Mouse (Mus musculus) brain, embryonic 14.5 days (tissue): ENCODE data around the gene Pik3r5. TPM values are rescaled to one million over a fixed set of nuclear protein-coding genes. Genes with fewer than 3 reads are reported as not detected.

Experiments used
- DNase-seq: peaks from one replicate; pipeline ENCODE4 v3.0.0-alpha.2; 2011; ENCODE audit warnings: low read depth
- CTCF ChIP-seq: fragments of 200-500 bp; IDR thresholded peaks from 2 replicates; pipeline ENCODE4 v1.5.1; 2012; ENCODE audit warnings: inconsistent platforms, mild to moderate bottlenecking, moderate library complexity, borderline replicate concordance; ENCODE audit not compliant: insufficient read depth, insufficient read length; ENCODE audit errors: extremely low read depth
- POLR2A ChIP-seq: fragments of 200-500 bp; IDR thresholded peaks from 2 replicates; pipeline ENCODE4 v1.6.1; 2012; ENCODE audit warnings: mild to moderate bottlenecking, inconsistent platforms, borderline replicate concordance; ENCODE audit not compliant: poor library complexity, insufficient read depth, insufficient read length, severe bottlenecking; ENCODE audit errors: extremely low read depth
- polyA plus RNA-seq: library from polyadenylated mRNA; depleted of rRNA; stranded (reverse); fragments of >200 nt; gene quantifications from 2 replicates; pipeline ENCODE4 v1.2.3, GENCODE M21; 2012; rRNA removed

The Pik3r5 gene
- polyA plus RNA-seq, 1 experiment: 0.74 TPM

DNA sequence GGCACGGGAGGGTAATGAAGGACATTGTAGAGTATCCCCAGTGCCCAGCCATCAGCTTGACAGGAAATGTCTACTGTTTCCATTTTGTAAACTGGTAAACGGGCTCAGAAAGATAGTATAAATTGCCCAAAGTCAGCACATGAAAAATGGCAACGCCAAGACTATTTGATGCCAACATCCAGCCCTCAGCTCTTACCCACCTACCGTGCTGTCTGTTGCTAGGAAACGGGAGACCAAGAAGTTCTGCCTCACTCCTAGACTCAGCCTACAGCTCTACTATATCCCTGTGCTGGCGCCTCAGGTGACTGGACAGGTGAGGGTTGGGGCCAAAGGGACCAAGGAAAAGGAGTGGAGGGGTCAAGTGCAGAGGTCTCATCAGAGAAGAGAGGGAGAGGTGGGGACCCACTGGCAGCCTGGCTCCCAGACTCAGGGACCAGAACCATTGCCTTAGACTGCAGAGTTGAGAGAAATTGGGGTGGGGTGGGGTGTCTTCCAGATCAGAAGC is 102.1 kb downstream of the Pik3r5 start:
- DNase-seq: peak; percentile 12
- TF ChIP-seq POLR2A (no peak), CTCF (no peak)

- TF ChIP-seq CTCF: no peak
- no peak for TF ChIP-seq POLR2A
- DNase-seq: no peak
These were observed 104.1 kb downstream of the Pik3r5 start for GRCm38 (mm10) chr11:68536026-68536425.

DNA sequence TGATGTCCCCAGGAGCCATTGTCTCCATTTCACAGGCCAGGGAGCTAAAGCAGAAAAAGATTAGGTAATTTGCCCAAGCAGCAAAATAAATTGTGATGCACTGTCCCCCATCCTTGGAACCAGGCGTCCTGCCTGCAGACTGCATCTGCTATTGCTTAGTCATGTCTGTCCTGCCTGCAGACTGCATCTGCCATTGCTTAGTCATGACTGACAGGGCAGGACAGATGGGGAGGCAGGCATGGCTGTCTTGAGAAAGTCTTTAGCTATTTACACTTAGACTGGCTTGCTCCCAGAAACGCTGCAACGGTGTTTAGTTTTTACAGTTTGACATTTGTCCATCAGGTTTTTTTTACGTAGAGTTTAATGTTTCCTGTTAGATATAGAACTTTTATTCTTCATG is 104.5 kb downstream of the Pik3r5 start:
- TF ChIP-seq POLR2A: no peak
- no peak for TF ChIP-seq CTCF
- DNase-seq: peak; percentile 87

- TF ChIP-seq CTCF (no peak), POLR2A (no peak)
- DNase-seq: no peak
These were observed 107.7 kb downstream of the Pik3r5 start for GRCm38 (mm10) chr11:68539621-68540020.

- TF ChIP-seq CTCF (peak; percentile 56), POLR2A (no peak)
- no peak for DNase-seq
These were observed 112.6 kb downstream of the Pik3r5 start for GRCm38 (mm10) chr11:68544554-68544953.

GRCm38 (mm10) chr11:68545172-68545571 is 113.3 kb downstream of the Pik3r5 start:
- TF ChIP-seq CTCF (no peak), POLR2A (no peak)
- no peak for DNase-seq

GRCm38 (mm10) chr11:68545682-68546222 is 113.8 kb downstream of the Pik3r5 start:
- no peak for DNase-seq
- no peak for TF ChIP-seq CTCF
- TF ChIP-seq POLR2A: no peak

Other genes with a start within 250 kb of the Pik3r5 start
- gene Ntn1, start 31.3 kb upstream of the Pik3r5 start, polyA plus RNA-seq: 31.4 and 62.8 TPM in 2 replicates
- gene Pik3r6, start 70.9 kb downstream of the Pik3r5 start, polyA plus RNA-seq: 2.2 and 2.4 TPM in 2 replicates
- 0.06 and 0.10 TPM in 2 replicates for gene Mfsd6l, start 124.1 kb downstream of the Pik3r5 start, polyA plus RNA-seq
- 0.21 and 0.37 TPM in 2 replicates for gene Ccdc42, start 154.9 kb downstream of the Pik3r5 start, polyA plus RNA-seq